17 mouse cellular contexts compared by ENCODE assay signal in the genomic region with DNA sequence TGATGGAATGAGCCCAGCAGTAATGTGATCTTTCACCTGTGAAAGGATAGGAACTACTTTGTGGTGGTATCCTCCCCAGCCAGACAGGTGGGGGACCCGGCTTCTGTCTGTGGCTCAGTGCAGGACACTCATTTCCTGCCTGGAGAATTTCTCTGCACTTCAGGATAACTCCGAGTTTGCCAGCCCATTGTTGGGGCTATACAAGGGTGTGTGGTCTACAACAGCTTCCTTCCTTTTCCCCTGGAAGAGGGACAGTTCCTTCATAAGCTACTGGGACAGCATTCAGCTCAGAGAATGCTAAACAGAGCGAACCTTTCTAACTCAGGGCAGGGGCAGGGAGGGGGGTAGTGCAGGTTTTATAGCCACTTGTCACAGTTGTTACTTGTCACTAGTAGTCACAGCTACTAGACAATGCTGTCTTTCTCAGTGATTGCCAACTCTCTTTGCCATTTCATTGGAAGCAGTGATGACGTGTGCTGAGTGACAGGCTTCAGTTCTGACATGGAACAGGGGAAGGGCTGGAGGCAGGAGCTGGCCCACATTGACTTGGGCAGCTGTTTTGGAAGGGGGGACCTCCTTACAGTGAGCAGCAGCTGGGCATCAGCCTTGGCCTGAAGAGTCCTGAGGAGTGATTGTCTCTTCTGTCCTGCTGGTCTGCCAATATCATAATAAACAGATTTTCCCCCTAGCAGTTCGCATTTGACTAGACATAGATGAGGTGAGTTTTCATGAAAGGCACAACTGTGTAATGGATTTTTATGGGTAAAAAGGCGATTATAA.
DNase-seq lines count a peak whose midpoint lies in the region; ATAC-seq and TF ChIP-seq lines count a peak whose summit lies in the region.
"Had no signal": no experiment of that assay in that cellular context is flagged by ENCODE, and none has a peak within 500 bp of the region (broad histone marks: within the 10 kb centered on the region; RNA-seq: fewer than 3 reads in every experiment).

No protein-coding gene starts in this region.

- no peak overlapping the region for H3K4me3 ChIP-seq in embryonic facial prominence, embryonic 12.5 days
- H3K4me3 ChIP-seq in embryonic facial prominence, embryonic 10.5 days = no peak overlapping the region
- no peak overlapping the region for H3K4me3 ChIP-seq in hindbrain, embryonic 14.5 days (replicated peaks; ENCODE audit: low read length)
- no peak overlapping the region for H3K4me3 ChIP-seq in hindbrain, embryonic 11.5 days (ENCODE audit: low read depth, low read length)
- no peak overlapping the region for H3K4me3 ChIP-seq in liver, postnatal 0 days (ENCODE audit: low read depth, low read length)
- no peak overlapping the region for H3K4me3 ChIP-seq in stomach, embryonic 16.5 days (replicated peaks; ENCODE audit: low read length)
- H3K4me3 ChIP-seq in stomach, postnatal 0 days (ENCODE audit: low read depth, low read length) = no peak overlapping the region
- H3K4me3 ChIP-seq: forebrain, embryonic 13.5 days; hindbrain, embryonic 12.5 days had no signal

- no peak overlapping the region for H3K27ac ChIP-seq in embryonic facial prominence, embryonic 12.5 days
- H3K27ac ChIP-seq in embryonic facial prominence, embryonic 10.5 days (replicated peaks) = no peak overlapping the region
- no peak overlapping the region for H3K27ac ChIP-seq in hindbrain, embryonic 14.5 days
- no peak overlapping the region for H3K27ac ChIP-seq in hindbrain, embryonic 11.5 days (ENCODE audit: low read depth, low read length)
- no peak overlapping the region for H3K27ac ChIP-seq in liver, postnatal 0 days (ENCODE audit: low read depth)
- H3K27ac ChIP-seq in stomach, embryonic 16.5 days (ENCODE audit: low read length) = peak overlapping the region; percentile 16; the same call in 1 of the 2 replicates
- H3K27ac ChIP-seq in stomach, postnatal 0 days (replicated peaks) = no peak overlapping the region
- H3K27ac ChIP-seq: forebrain, embryonic 13.5 days; hindbrain, embryonic 12.5 days had no signal

- H3K4me2 ChIP-seq in embryonic facial prominence, embryonic 12.5 days (replicated peaks) = no peak overlapping the region
- no peak overlapping the region for H3K4me2 ChIP-seq in hindbrain, embryonic 14.5 days (replicated peaks)
- H3K4me2 ChIP-seq in hindbrain, embryonic 11.5 days (replicated peaks; ENCODE audit: low read depth, low read length) = no peak overlapping the region
- no peak overlapping the region for H3K4me2 ChIP-seq in liver, postnatal 0 days (ENCODE audit: low read depth, low read length)
- no peak overlapping the region for H3K4me2 ChIP-seq in stomach, embryonic 16.5 days (ENCODE audit: low read depth, low read length)
- no peak overlapping the region for H3K4me2 ChIP-seq in stomach, postnatal 0 days (replicated peaks; ENCODE audit: low read depth)
- H3K4me2 ChIP-seq: forebrain, embryonic 13.5 days; hindbrain, embryonic 12.5 days had no signal

- no peaks in the 10 kb centered on the region for H3K36me3 ChIP-seq in embryonic facial prominence, embryonic 12.5 days
- no peaks in the 10 kb centered on the region for H3K36me3 ChIP-seq in embryonic facial prominence, embryonic 10.5 days (replicated peaks)
- no peaks in the 10 kb centered on the region for H3K36me3 ChIP-seq in hindbrain, embryonic 14.5 days (replicated peaks; ENCODE audit: control insufficient read depth, insufficient read depth)
- H3K36me3 ChIP-seq in hindbrain, embryonic 11.5 days (ENCODE audit: control insufficient read depth, insufficient read depth, low read length) = no peaks in the 10 kb centered on the region
- peaks cover 4% of the 10 kb centered on the region; the same call in 1 of the 2 replicates for H3K36me3 ChIP-seq in liver, postnatal 0 days (replicated peaks; ENCODE audit: insufficient read depth, low read length)
- no peaks in the 10 kb centered on the region for H3K36me3 ChIP-seq in stomach, embryonic 16.5 days (ENCODE audit: control insufficient read depth, insufficient read depth, low read length)
- H3K36me3 ChIP-seq in stomach, postnatal 0 days (ENCODE audit: control insufficient read depth, insufficient read depth, low read length) = no peaks in the 10 kb centered on the region
- H3K36me3 ChIP-seq: hindbrain, embryonic 12.5 days had no signal

- H3K9ac ChIP-seq in embryonic facial prominence, embryonic 12.5 days = no peak overlapping the region
- H3K9ac ChIP-seq in hindbrain, embryonic 14.5 days = no peak overlapping the region
- H3K9ac ChIP-seq in hindbrain, embryonic 11.5 days (ENCODE audit: low read depth, low read length) = no peak overlapping the region
- no peak overlapping the region for H3K9ac ChIP-seq in liver, postnatal 0 days (replicated peaks)
- H3K9ac ChIP-seq in stomach, embryonic 16.5 days (ENCODE audit: low read length) = no peak overlapping the region
- H3K9ac ChIP-seq in stomach, postnatal 0 days (ENCODE audit: low read length) = no peak overlapping the region
- H3K9ac ChIP-seq: forebrain, embryonic 13.5 days; hindbrain, embryonic 12.5 days had no signal

- no peak for TF ChIP-seq CTCF in liver, postnatal 0 days (IDR thresholded peaks at IDR 0.05; ENCODE audit: low read depth)
- TF ChIP-seq CTCF in stomach, postnatal 0 days (IDR thresholded peaks at IDR 0.05; ENCODE audit: low read depth) = no peak

- no peaks in the 10 kb centered on the region for H3K4me1 ChIP-seq in embryonic facial prominence, embryonic 12.5 days
- peaks cover 5% of the 10 kb centered on the region; the same call in 1 of the 2 replicates for H3K4me1 ChIP-seq in embryonic facial prominence, embryonic 10.5 days
- H3K4me1 ChIP-seq in hindbrain, embryonic 14.5 days (replicated peaks; ENCODE audit: control insufficient read depth, insufficient read depth, low read length) = no peaks in the 10 kb centered on the region
- H3K4me1 ChIP-seq in hindbrain, embryonic 11.5 days (replicated peaks; ENCODE audit: control insufficient read depth, insufficient read depth, low read length) = no peaks in the 10 kb centered on the region
- H3K4me1 ChIP-seq in liver, postnatal 0 days (ENCODE audit: insufficient read depth) = no peaks in the 10 kb centered on the region; the same call in 1 of the 2 replicates
- H3K4me1 ChIP-seq in stomach, embryonic 16.5 days (ENCODE audit: control insufficient read depth, insufficient read depth, low read length) = no peaks in the 10 kb centered on the region
- H3K4me1 ChIP-seq in stomach, postnatal 0 days (replicated peaks; ENCODE audit: control insufficient read depth, insufficient read depth) = no peaks in the 10 kb centered on the region
- H3K4me1 ChIP-seq: forebrain, embryonic 13.5 days had no signal

- H3K27me3 ChIP-seq in embryonic facial prominence, embryonic 12.5 days = no peaks in the 10 kb centered on the region
- no peaks in the 10 kb centered on the region for H3K27me3 ChIP-seq in embryonic facial prominence, embryonic 10.5 days (replicated peaks; ENCODE audit: low read depth, poor library complexity, severe bottlenecking)
- H3K27me3 ChIP-seq in hindbrain, embryonic 14.5 days (ENCODE audit: control insufficient read depth, insufficient read depth, low read length) = no peaks in the 10 kb centered on the region
- no peaks in the 10 kb centered on the region for H3K27me3 ChIP-seq in hindbrain, embryonic 11.5 days (ENCODE audit: control insufficient read depth, insufficient read depth, low read length)
- no peaks in the 10 kb centered on the region for H3K27me3 ChIP-seq in liver, postnatal 0 days (ENCODE audit: insufficient read depth, low read length)
- no peaks in the 10 kb centered on the region for H3K27me3 ChIP-seq in stomach, embryonic 16.5 days (ENCODE audit: control insufficient read depth, insufficient read depth, low read length)
- H3K27me3 ChIP-seq in stomach, postnatal 0 days (ENCODE audit: control insufficient read depth, insufficient read depth, low read length) = no peaks in the 10 kb centered on the region
- H3K27me3 ChIP-seq: CH12.LX; forebrain, embryonic 13.5 days; hindbrain, embryonic 12.5 days had no signal

- no peak for DNase-seq in embryonic facial prominence, embryonic 10.5 days (ENCODE audit: low spot score)
- DNase-seq in hindbrain, embryonic 14.5 days (ENCODE audit: low spot score) = no peak
- no peak for DNase-seq in hindbrain, embryonic 11.5 days (ENCODE audit: low spot score)
- peak; percentile 8 for DNase-seq in liver, postnatal 0 days
- DNase-seq in liver = no peak
- no peak for DNase-seq in stomach, postnatal 0 days (ENCODE audit: low spot score)
- DNase-seq: adrenal gland, postnatal 14 days; cerebellum, adult 8-10 months; layer of hippocampus, postnatal 36 days; left cerebral cortex, postnatal 4 days; midbrain, embryonic 14.5 days; right cerebral cortex, postnatal 25 days had no signal

- H3K9me3 ChIP-seq in embryonic facial prominence, embryonic 12.5 days = no peaks in the 10 kb centered on the region
- H3K9me3 ChIP-seq in embryonic facial prominence, embryonic 10.5 days = no peaks in the 10 kb centered on the region
- no peaks in the 10 kb centered on the region for H3K9me3 ChIP-seq in hindbrain, embryonic 14.5 days (ENCODE audit: control insufficient read depth, low read length)
- H3K9me3 ChIP-seq in hindbrain, embryonic 11.5 days (ENCODE audit: control insufficient read depth, low read length) = no peaks in the 10 kb centered on the region
- no peaks in the 10 kb centered on the region for H3K9me3 ChIP-seq in liver, postnatal 0 days (ENCODE audit: low read length)
- no peaks in the 10 kb centered on the region for H3K9me3 ChIP-seq in stomach, embryonic 16.5 days (replicated peaks; ENCODE audit: control insufficient read depth, low read length)
- H3K9me3 ChIP-seq in stomach, postnatal 0 days (ENCODE audit: control insufficient read depth, low read length) = no peaks in the 10 kb centered on the region
- H3K9me3 ChIP-seq: forebrain, embryonic 13.5 days; hindbrain, embryonic 12.5 days had no signal

- TF ChIP-seq EP300 in liver, postnatal 0 days (IDR thresholded peaks at IDR 0.05; ENCODE audit: low read depth) = no peak
- TF ChIP-seq EP300 in stomach, postnatal 0 days (optimal IDR thresholded peaks at IDR 0.05) = no peak

- 0 out of 2 replicates have a peak, but pooled peaks have one; percentile 47 for ATAC-seq in embryonic facial prominence, embryonic 12.5 days (ENCODE audit: insufficient number of reproducible peaks, insufficient read depth, low FRiP score, low TSS enrichment)
- 0 out of 2 replicates have a peak, but pooled peaks have one; percentile 24 for ATAC-seq in hindbrain, embryonic 14.5 days (ENCODE audit: low FRiP score)
- ATAC-seq in hindbrain, embryonic 11.5 days (ENCODE audit: low FRiP score) = no peak
- ATAC-seq in liver, postnatal 0 days = no peak
- peak; percentile 53; the same call in 1 of the 2 replicates for ATAC-seq in stomach, embryonic 16.5 days (ENCODE audit: insufficient read depth, low FRiP score)
- no peak for ATAC-seq in stomach, postnatal 0 days (ENCODE audit: low FRiP score, low TSS enrichment)
- ATAC-seq: forebrain, embryonic 13.5 days had no signal

- WGBS in embryonic facial prominence, embryonic 12.5 days = 58% methylated on average over 6 of the region's 6 CpGs
- WGBS in embryonic facial prominence, embryonic 10.5 days = 65% methylated on average over 6 of the region's 6 CpGs
- 66% methylated on average over 6 of the region's 6 CpGs for WGBS in hindbrain, embryonic 14.5 days
- 71% methylated on average over 6 of the region's 6 CpGs for WGBS in hindbrain, embryonic 11.5 days
- 55% methylated on average over 6 of the region's 6 CpGs for WGBS in liver, postnatal 0 days (ENCODE audit: insufficient replicate concordance)
- WGBS in stomach, embryonic 16.5 days = 60% methylated on average over 6 of the region's 6 CpGs
- 67% methylated on average over 6 of the region's 6 CpGs for WGBS in stomach, postnatal 0 days

Comparison
In these comparisons a context has a peak if more than half of its experiments do, and no peak if none do; other contexts are left out.
1. ATAC-seq: peak in embryonic facial prominence, embryonic 12.5 days (single experiment), hindbrain, embryonic 14.5 days (single experiment) and stomach, embryonic 16.5 days (single experiment); none in hindbrain, embryonic 11.5 days (single experiment), liver, postnatal 0 days (single experiment) and stomach, postnatal 0 days (single experiment).